Mouse (Mus musculus) embryonic stem cell, embryonic (primary cell): ENCODE results near the gene Ssu72.

Experiments
- CTCF ChIA-PET, 4 experiments: fragments of 300-600 bp in 2 of 4; fragments of 350-600 bp in 2 of 4; sonication (Branson Sonifier 250); formaldehyde crosslinking; loops; one replicate each; lab custom pipeline; 2022; ENCODE audit warnings: inconsistent platforms in 2 of 4; lab: Charles Lee
- POLR2A ChIA-PET, 4 experiments: fragments of 300-600 bp in 2 of 4; fragments of 350-600 bp in 2 of 4; sonication (Branson Sonifier 250); formaldehyde crosslinking; loops; one replicate each; lab custom pipeline; 2022; ENCODE audit warnings: antibody characterized with exemption in 4 of 4, inconsistent platforms in 1 of 4; lab: Charles Lee

Ssu72 gene

DNA sequence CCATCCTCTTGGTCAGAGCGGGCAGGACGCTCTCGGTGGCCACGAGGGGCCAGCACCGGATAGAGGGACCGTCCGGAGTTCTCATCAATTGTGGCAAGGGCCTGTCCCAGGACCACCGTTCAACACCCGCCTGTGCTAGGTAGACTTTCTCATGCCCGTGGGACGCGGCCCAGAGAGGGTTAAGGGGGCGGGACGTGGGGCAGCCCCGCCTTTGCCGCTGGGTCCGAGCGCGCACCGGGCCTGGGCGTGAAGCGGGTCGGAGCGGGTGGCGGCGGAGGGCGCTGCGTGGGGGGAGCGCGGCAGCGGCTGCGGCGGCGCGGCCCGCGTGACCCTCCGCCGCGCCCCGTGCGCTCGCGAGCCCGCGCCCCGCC, 10.5 kb upstream of the Ssu72 start, which contains the start of gene Fndc10:
TSS of gene Fndc10 (plus strand) at position 232 of the 371 bp plus-strand sequence.
- POLR2A ChIA-PET, result interaction anchor here in 3 of 4 experiments (1.0 to 5.6 kb wide), 6 partner anchors 11 to 41 kb away, joined by 4 to 59 read pairs (median 39); partner anchors contain the start of genes Mib2 (in 3 of the 3), Mmp23 (in 1 of the 3) and Ssu72 (in 1 of the 3)

DNA sequence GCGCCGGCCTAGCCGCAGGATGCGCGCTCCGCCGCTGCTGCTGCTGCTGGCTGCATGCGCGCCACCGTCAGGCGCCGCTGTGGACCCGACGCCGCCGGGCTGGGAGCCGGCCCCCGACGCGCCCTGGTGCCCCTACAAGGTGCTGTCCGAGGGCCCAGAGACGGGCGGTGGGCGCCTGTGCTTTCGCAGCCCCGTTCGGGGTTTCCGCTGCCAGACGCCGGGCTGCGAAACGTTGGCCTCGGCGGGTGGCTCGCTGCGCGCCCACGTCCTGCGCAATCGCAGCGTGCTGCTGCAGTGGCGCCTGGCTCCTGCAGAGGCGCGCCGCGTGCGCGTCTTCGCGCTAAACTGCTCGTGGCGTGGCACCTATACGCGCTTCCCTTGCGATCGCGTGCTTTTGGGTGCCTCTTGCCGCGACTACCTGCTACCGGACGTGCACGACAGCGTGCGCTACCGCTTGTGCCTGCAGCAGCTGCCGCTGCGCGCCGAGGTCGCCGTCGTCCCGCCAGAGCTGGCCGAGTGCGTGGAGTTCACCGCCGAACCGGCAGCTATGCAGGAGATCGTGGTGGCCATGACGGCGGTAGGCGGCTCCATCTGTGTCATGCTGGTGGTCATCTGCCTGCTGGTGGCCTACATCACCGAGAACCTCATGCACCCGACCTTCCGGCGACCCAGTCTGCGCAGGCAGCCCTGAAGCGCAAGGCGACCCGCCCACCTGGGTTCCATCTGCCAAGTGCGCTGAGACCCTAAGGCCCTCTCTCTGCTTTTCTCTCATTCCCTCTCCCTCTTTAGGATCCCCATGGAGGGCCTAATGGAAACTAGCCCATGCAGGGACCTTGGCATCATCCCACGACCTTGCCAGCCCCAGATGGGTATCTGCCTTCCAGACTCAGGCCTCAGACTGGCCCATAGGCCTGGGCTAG, 9.9 kb upstream of the Ssu72 start:
- CTCF ChIA-PET, result interaction anchor here in 1 of 4 experiments (0.7 kb wide), 1 partner anchor 25 kb away, joined by 4 read pairs; the partner anchor contains the start of gene Mib2
- POLR2A ChIA-PET, result interaction anchor here (0.6 to 9.6 kb wide), 18 partner anchors 10 to 63 kb away, joined by 3 to 121 read pairs (median 11); partner anchors contain the start of genes Mib2 (in 3 of the 4), Ssu72 (in 3 of the 4) and Mmp23 (in 2 of the 4)

More for the DNA sequence above, 10.5 kb upstream of the Ssu72 start, which contains the start of gene Fndc10:
- CTCF ChIA-PET, result no interaction called here

DNA sequence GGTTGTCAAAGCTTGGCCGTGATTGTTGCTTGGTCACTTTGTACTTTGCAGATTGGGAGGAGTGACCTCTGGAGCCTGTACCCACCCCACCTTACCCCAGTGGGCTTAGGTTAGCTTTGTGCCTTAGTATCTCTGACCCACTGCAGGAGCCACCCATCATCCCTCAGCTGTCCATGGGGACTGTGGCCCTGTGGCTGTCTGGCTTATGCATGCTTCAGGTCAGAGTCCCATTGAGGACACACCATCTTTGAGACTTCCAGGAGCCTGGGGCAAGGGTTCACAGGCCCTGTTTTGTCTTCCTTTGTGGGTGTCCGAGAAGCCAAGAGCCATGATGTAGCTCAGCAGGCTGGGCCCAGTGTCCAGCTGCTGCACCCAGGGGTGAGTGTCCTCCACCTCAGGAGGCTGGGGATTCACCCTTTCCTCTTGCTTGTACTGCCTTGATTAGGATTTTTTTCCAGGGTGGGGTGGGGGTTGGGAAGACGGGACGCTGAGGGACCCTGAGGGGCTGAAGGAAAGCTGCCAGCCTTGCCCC, 9.0 kb upstream of the Ssu72 start:
- CTCF ChIA-PET, result interaction anchor here in 1 of 4 experiments (0.7 kb wide), 1 partner anchor 26 kb away, joined by 4 read pairs; the partner anchor contains the start of gene Mib2
- POLR2A ChIA-PET, result interaction anchor here (0.6 to 9.6 kb wide), 27 partner anchors 8 to 283 kb away, joined by 3 to 121 read pairs (median 10); partner anchors contain the start of genes Mib2 (in 4 of the 4), Ssu72 (in 3 of the 4) and Mmp23 (in 2 of the 4)

DNA sequence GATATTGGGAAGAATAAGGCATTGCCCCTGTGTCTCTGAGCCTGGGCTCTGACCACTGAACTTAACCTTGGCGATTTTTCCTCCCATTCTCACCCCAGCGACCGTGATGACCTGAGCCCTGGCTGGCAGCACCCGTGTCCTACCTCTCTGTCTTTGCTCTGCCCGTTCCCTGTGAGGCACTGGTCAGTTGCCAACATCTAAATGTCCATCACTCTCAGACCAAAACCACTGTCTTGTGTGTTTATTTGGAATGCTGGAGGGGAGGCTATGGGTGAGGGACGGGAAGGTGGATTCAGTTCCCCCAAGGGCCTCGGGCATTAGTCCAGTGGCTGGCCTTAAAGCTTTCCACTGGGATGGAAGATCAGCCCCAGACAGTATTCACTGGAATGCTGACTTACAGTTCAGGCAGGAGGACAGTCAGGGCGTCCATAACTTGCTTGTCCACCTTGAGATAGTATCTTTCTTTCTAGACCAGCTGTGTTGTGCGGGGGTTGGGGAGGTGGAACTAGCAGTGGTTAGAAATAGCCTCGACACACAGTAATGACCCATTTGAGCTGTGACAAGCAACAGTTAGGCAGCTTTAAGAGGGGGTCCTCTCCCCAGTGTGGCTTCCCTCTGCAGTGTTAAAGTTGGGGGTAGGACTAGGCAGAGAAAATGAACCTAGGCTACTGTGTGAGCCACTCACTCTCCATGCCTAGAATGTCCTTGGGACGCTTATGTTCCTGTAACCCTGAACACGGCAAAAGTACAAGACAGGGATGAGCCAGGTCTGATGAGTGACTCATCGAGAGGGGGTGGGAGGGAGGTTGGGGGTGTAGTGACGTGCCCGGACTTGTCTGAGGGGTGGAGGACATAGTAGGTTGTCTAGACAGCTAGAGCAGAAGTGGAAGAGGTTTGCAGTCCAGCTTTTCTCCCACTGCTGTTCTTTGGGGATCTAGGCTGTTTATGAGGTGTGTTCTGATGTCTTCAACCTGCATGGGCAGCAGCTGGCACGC, 8.0 kb upstream of the Ssu72 start:
- ChIA-PET CTCF (interaction anchor here (0.6 to 1.3 kb wide), 7 partner anchors 27 to 451 kb away, joined by 3 to 6 read pairs (median 4); partner anchors contain the start of gene Mib2 (in 1 of the 4)), POLR2A (interaction anchor here (0.6 to 9.6 kb wide), 66 partner anchors 8 to 473 kb away, joined by 3 to 121 read pairs (median 4); partner anchors contain the start of genes Mib2 (in 4 of the 4), Mmp23 (in 3 of the 4), Ssu72 (in 2 of the 4) and Gm10563 (in 1 of the 4))

DNA sequence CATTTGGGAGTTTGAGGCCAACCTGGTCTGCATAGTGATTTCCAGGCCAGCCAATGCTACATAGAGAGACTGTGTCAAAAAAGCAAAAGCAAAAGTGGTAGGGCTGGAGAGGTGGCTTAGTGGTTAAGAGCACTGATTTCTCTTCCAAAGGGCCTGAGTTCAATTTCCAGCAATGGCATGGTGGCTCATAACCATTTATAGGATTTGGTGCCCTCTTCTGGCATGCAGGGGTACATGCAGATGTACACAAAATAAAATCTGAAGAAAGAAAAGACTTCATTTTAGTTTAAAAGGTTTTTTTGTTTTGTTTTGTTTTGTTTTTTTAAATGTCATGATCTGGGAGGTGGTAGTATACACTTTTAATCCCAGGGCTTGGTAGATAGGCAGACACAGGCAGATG, 4.2 kb upstream of the Ssu72 start:
- CTCF ChIA-PET, result interaction anchor here in 3 of 4 experiments (0.6 to 1.6 kb wide), 8 partner anchors 10 to 274 kb away, joined by 3 to 6 read pairs (median 4); partner anchors contain the start of genes Gm10563 (in 2 of the 3), Mib2 (in 1 of the 3) and Mmp23 (in 1 of the 3)
- POLR2A ChIA-PET, result interaction anchor here in 3 of 4 experiments (0.6 to 9.6 kb wide), 14 partner anchors 10 to 451 kb away, joined by 3 to 121 read pairs (median 4); partner anchors contain the start of genes Mib2 (in 2 of the 3), Faap20 (in 1 of the 3) and Mmp23 (in 1 of the 3)

DNA sequence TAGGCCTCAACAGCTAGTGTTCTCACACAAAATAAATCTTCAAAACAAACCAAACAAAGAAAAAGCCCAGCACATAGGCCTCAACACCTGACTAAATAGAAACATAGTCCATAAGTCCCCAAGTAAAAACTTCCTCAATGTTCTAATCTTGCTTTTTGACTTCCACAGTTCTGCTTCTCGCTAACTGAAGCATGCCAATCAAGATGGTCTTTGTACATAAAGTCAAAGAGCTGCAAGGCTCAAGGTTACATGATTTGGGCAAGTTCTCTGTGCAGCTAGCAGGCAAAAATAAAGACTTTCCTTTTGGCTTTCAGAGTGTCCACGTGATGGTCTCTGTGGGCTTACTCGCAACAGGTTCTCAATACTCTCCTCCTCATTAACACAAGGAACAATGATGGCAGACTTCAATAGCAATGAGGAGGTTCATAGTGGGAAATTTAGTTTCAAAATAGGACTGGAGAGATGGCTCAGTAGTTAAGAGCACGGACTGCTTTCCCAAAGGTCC, 1.1 kb upstream of the Ssu72 start:
- POLR2A ChIA-PET, result interaction anchor here in 3 of 4 experiments (0.6 to 9.6 kb wide), 11 partner anchors 9 to 221 kb away, joined by 3 to 121 read pairs (median 11); partner anchors contain the start of genes Mib2 (in 3 of the 3) and Aurkaip1 (in 1 of the 3)
- CTCF ChIA-PET, result interaction anchor here in 2 of 4 experiments (1.0 to 1.2 kb wide), 3 partner anchors 11 to 51 kb away, joined by 3 read pairs; partner anchors contain the start of genes Mib2 (in 1 of the 2) and Mmp23 (in 1 of the 2)

DNA sequence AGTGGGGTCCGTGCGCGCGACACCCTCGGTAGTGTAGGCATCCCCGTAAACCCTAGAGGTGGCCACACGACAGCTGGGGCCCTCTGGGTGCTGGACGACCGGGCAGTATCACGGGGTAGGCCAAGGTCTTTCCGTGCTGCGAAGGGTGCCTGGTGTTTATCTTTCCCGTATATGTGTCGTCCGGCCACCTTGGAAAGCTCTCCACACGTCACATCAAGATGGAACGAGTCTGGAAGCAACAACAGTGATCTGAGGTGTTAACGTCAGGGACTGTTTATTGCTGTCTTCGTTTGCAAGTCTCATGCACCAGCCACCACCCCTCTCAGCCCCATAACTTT, 961 bp downstream of the Ssu72 start:
- CTCF ChIA-PET, result interaction anchor here in 1 of 4 experiments (1.1 to 1.3 kb wide), 2 partner anchors 11 to 37 kb away, joined by 4 read pairs; partner anchors contain the start of gene Mib2
- POLR2A ChIA-PET, result interaction anchor here (0.7 to 3.6 kb wide), 38 partner anchors 7 to 232 kb away, joined by 3 to 28 read pairs (median 5); partner anchors contain the start of genes Mib2 (in 4 of the 4), Atad3a (in 2 of the 4), Mmp23 (in 2 of the 4) and Fndc10 (in 1 of the 4)

DNA sequence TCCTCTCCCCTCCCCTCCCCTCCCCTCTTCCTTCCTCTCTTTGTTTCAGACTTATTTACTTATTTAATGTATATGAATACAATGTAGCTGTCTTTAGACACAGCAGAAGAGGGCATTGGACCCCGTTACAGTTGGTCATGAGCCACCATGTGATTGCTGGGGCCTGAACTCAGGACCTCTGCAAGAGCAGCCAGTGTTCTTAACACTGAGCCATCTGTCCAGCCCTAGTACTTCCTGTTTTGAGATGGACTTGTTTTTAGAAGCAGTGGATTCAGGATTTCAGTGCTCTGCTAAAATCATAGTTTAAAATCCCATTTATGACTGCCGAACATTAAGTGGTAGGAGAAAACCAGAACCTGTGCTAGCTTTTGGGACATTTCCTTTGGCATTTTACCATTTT, 4.0 kb downstream of the Ssu72 start:
- POLR2A ChIA-PET, result interaction anchor here (0.5 to 3.4 kb wide), 13 partner anchors 8 to 199 kb away, joined by 3 to 14 read pairs (median 4); no protein-coding TSS in a partner anchor
- CTCF ChIA-PET, result interaction anchor here in 3 of 4 experiments (0.6 to 0.9 kb wide), 4 partner anchors 10 to 147 kb away, joined by 3 to 13 read pairs (median 3); no protein-coding TSS in a partner anchor

DNA sequence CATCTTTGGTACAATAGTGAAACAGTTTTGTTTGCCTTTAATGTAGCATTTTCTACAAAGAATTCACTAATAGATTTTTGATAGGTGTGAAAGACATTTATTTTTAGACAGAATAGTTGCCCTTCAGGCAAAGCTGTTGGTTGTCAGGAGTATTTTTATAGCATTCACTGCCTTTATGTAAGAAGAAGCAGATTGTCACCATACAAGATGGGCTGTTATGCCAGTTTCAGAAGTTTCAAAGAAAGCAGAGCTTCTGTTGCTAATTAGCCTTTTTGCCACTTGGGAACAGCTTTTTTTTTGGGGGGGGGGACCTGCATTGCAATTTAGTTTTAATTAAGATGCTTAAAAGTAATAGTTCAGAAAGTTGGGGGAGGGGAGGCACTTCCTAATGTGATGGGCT, 4.4 kb downstream of the Ssu72 start:
- ChIA-PET CTCF (interaction anchor here (0.6 to 1.2 kb wide), 4 partner anchors 9 to 228 kb away, joined by 3 to 13 read pairs (median 3); no protein-coding TSS in a partner anchor), POLR2A (interaction anchor here in 3 of 4 experiments (0.6 to 3.4 kb wide), 13 partner anchors 8 to 290 kb away, joined by 3 to 14 read pairs (median 4); no protein-coding TSS in a partner anchor)

DNA sequence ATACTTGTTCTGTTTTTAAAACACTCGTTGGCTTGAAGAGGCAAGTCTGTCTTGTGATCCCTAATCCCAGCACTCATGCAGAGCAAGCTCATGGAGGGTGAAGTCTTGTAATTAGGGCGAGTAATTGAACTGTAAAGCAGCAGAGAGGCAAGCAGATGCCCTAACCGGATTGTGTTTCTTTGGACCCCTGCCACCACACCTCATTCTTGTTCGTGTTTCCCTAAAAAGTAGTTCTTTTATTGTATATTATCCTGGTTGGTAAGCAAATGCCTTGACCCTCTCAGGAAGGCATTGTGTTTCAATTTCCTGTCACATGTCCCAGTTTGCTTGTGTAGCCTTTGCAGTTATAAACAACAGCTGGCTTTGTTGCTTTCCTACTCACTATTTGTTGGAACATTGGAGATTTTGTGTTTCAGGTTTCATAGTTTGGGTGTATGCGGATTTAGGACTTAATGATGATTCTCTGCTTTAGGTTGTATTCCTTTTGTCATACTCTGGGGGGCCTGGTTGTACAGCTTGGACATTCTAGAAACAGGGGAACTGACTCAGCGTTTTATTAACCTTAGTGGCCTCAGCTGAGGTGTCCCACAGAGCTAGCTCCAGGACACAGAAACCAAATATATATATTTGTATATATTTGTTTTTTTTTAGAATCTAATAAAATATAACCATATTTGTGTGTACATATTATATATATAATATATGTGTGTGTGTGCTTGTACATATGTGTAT, 6.1 kb downstream of the Ssu72 start:
- CTCF ChIA-PET, result interaction anchor here in 3 of 4 experiments (1.0 kb wide), 4 partner anchors 10 to 11 kb away, joined by 3 to 4 read pairs (median 3); no protein-coding TSS in a partner anchor
- POLR2A ChIA-PET, result interaction anchor here in 3 of 4 experiments (0.6 to 3.4 kb wide), 19 partner anchors 8 to 350 kb away, joined by 3 to 14 read pairs (median 5); partner anchors contain the start of genes Atad3a (in 1 of the 3), Mib2 (in 1 of the 3), Mmp23 (in 1 of the 3) and Prkcz (in 1 of the 3)

DNA sequence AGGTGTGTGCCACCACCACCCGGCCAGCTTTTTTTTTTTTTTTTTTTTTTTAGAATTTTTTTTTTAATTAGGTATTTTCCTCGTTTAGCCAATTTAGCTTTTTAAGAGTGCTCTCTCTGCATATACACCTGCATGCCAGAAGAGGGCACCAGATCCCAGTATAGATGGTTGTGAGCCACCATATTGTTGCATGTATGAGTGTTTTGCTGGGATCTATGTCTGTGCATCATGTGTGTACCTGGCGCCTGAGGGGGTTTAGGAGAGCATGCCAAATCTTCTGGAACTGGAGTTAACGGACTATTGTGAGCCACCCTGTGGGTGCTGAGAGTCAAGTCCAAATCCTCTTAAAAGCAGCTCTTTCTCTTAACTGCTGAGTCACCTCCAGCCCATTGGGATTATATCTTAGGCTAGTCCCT, 17.1 kb downstream of the Ssu72 start:
- ChIA-PET POLR2A (interaction anchor here (0.6 to 2.6 kb wide), 42 partner anchors 8 to 652 kb away, joined by 3 to 14 read pairs (median 4); partner anchors contain the start of genes Ssu72 (in 2 of the 4), Mib2 (in 1 of the 4), Slc35e2 (in 1 of the 4) and Tmem88b (in 1 of the 4)), CTCF (interaction anchor here (0.5 to 2.3 kb wide), 33 partner anchors 8 to 1508 kb away, joined by 3 to 14 read pairs (median 4); partner anchors contain the start of genes Atad3a (in 2 of the 4), Mib2 (in 1 of the 4) and Mxra8 (in 1 of the 4))

DNA sequence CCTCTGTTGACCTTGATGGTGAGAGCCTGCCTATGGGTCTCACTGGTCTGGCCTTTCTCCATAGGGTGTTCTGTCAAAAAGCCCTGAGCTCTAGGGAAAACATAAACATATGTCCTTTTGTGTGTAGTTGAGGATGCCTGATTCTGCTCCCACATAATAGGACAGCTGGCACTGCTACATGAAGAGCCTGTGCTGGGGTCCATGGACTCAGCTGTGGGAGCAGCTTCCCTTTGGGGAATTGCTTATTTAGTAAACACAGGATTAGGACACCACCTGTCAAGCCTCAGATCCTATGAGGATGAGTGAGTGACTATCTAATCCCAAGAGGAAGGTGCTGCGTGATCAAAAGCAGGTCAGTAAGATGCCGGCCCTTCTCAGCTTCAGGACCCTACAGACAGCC, 23.4 kb downstream of the Ssu72 start:
- POLR2A ChIA-PET, result interaction anchor here in 3 of 4 experiments (0.6 to 2.5 kb wide), 10 partner anchors 11 to 156 kb away, joined by 3 to 12 read pairs (median 4); no protein-coding TSS in a partner anchor

DNA sequence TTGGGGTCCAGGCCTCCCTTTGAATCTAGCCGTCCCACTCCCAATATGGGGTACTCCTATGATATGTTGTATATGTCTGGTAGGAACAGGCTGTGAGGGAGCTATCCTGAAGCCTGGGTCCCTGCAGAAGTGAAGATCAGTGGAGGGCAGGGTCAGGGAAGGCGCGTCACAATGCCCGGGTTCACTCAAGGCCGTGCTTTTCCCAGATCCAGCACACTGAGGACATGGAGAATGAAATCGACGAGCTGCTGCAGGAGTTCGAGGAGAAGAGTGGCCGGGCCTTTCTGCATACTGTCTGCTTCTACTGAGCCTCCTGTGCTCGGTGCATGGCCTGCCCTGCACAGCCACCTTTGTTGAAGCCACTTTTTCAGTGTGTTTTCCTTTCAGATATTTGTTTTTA, 28.7 kb downstream of the Ssu72 start:
- ChIA-PET CTCF (interaction anchor here in 1 of 4 experiments (0.6 to 0.9 kb wide), 2 partner anchors 125 to 171 kb away, joined by 3 read pairs; no protein-coding TSS in a partner anchor), POLR2A (interaction anchor here (0.9 to 1.8 kb wide), 9 partner anchors 10 to 64 kb away, joined by 3 to 9 read pairs (median 4); partner anchors contain the start of genes Mib2 (in 1 of the 4) and Ssu72 (in 1 of the 4))

More for the DNA sequence above, 23.4 kb downstream of the Ssu72 start:
- CTCF ChIA-PET, result no interaction called here

DNA sequence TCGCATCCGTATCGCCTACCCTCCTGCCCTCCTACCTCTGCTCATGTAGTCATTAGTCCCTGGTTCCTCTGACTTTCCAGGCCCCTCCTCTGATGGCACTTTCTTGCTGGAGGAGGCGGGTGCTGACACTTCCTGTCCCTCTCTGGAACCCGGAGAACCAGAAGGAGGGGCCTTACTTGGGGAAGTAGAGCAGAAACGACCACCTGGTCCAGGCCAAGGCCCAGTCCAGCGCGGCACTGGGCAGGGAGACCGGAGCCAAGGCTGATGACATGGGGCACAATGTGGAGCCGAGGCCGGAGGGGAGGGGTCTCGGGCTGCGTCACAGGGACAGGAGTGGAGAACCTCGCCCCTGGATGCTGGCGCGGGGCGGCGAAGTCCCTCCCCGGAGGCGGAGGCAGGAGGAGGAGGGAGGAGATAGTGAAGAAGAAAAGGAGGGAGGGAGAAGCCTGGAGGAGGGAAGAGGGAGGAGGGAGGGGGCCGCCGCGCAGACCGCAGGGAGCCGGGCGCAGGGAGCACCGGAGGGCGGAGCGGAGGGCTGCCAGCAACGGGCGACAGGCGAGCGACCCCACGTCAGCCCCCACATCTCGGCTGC, 29.8 kb downstream of the Ssu72 start, which contains the start of gene Tmem240:
TSS of gene Tmem240 (plus strand) at position 451 of the 592 bp plus-strand sequence.
- POLR2A ChIA-PET, result interaction anchor here in 3 of 4 experiments (0.6 to 1.4 kb wide), 5 partner anchors 17 to 700 kb away, joined by 3 to 4 read pairs (median 3); partner anchors contain the start of gene Ssu72 (in 1 of the 3)
- CTCF ChIA-PET, result no interaction called here
